Mouse (Mus musculus): ENCODE data around the gene Babam2. TPM values are rescaled to one million over a fixed set of nuclear protein-coding genes. Genes with fewer than 3 reads are reported as not detected.
A peak's percentile ranks its signal among the peaks of the same experiment; 100 is the strongest.

Babam2 gene
- 45.4 and 47.9 TPM in 2 replicates for polyA plus RNA-seq (2015; fragmentation: Nextera tagmentation; extraction: Ambion mirVana)

- Histone ChIP-seq H3K4me1 (peaks cover 9% of the 10 kb centered on the region), H3K4me2 (replicated peaks) (peak within 1 kb of the TSS; percentile 72), H3K4me3 (peak within 1 kb of the TSS; percentile 78), H3K9ac (peak within 1 kb of the TSS; percentile 80), H3K27ac (peak within 1 kb of the TSS; percentile 85; the same call in 1 of the 2 replicates), H3K27me3 (no peaks in the 10 kb centered on the region), H3K36me3 (0 out of 2 replicates have a peak, but pooled peaks cover 2% of the 10 kb centered on the region), H3K9me3 (no peaks in the 10 kb centered on the region)
- WGBS, result under 1% methylated on average over 71 of the region's 71 CpGs
- peak; percentile 94 for ATAC-seq (ENCODE audit: low FRiP score, low read depth)
These were observed at the start of gene Babam2 for GRCm38 (mm10) chr5:31697644-31698296. Gene Babam2, plus strand, starts transcription at chr5:31697684.

- ATAC-seq (ENCODE audit: low FRiP score, low read depth), result no peak
- WGBS, result 84% methylated on average over 2 of the region's 2 CpGs
- H3K4me3 ChIP-seq, result no peak overlapping the region
These were observed 46.8 kb upstream of the Babam2 start for GRCm38 (mm10) chr5:31650518-31651288.

GRCm38 (mm10) chr5:31655688-31656190 is 41.7 kb upstream of the Babam2 start:
- peaks cover 9% of the 10 kb centered on the region; the same call in 1 of the 2 replicates for H3K36me3 ChIP-seq
- no peak overlapping the region for H3K4me2 ChIP-seq (replicated peaks)
- H3K4me3 ChIP-seq, result no peak overlapping the region
- no peak overlapping the region for H3K9ac ChIP-seq
- no peak for ATAC-seq (ENCODE audit: low FRiP score, low read depth)
- no peaks in the 10 kb centered on the region for H3K4me1 ChIP-seq
- H3K27ac ChIP-seq, result no peak overlapping the region
- H3K27me3 ChIP-seq, result no peaks in the 10 kb centered on the region
- WGBS, result 79% methylated on average over 1 of the region's 1 CpGs
- H3K9me3 ChIP-seq, result peaks cover 7% of the 10 kb centered on the region; the same call in 1 of the 2 replicates

More at GRCm38 (mm10) chr5:31650518-31651288, 46.8 kb upstream of the Babam2 start:
- H3K4me1 ChIP-seq, result no peaks in the 10 kb centered on the region
- H3K9ac ChIP-seq, result no peak overlapping the region
- no peaks in the 10 kb centered on the region for H3K27me3 ChIP-seq
- H3K27ac ChIP-seq, result no peak overlapping the region
- H3K4me2 ChIP-seq (replicated peaks), result no peak overlapping the region
- H3K9me3 ChIP-seq, result peaks cover 7% of the 10 kb centered on the region; the same call in 1 of the 2 replicates
- peaks cover 5% of the 10 kb centered on the region; the same call in 1 of the 2 replicates for H3K36me3 ChIP-seq

DNA sequence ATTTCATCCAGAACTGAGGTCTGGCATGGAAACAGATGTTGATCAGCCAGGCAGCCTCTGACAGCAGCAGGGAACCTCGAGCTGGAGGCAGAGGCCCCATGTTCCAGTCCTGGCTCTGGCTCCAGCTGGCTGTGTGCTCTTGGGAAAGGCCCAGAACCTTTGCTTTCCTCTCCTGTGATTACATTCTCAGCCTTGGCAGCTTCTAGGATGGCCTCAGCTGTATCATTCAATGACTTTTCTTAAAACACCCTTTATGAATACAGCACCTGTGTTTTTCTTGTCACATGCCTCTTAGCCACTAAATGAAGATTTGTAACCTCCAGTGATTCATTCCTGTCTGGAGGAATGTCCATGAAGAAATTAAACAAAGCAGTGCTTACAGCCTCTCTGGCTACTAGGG is 31.3 kb upstream of the Babam2 start:
- Histone ChIP-seq H3K4me3 (no peak overlapping the region), H3K4me2 (replicated peaks) (no peak overlapping the region), H3K4me1 (no peaks in the 10 kb centered on the region), H3K27ac (no peak overlapping the region), H3K9ac (no peak overlapping the region), H3K9me3 (no peaks in the 10 kb centered on the region), H3K27me3 (no peaks in the 10 kb centered on the region), H3K36me3 (no peaks in the 10 kb centered on the region)
- 17% methylated on average over 1 of the region's 1 CpGs for WGBS
- ATAC-seq (ENCODE audit: low FRiP score, low read depth), result no peak

GRCm38 (mm10) chr5:31668325-31668968 is 29.0 kb upstream of the Babam2 start:
- Histone ChIP-seq H3K4me3 (no peak overlapping the region), H3K4me2 (replicated peaks) (no peak overlapping the region)
- no peak for ATAC-seq (ENCODE audit: low FRiP score, low read depth)

GRCm38 (mm10) chr5:31669984-31670383 is 27.5 kb upstream of the Babam2 start:
- WGBS, result 50% methylated on average over 5 of the region's 5 CpGs
- H3K27me3 ChIP-seq, result no peaks in the 10 kb centered on the region
- no peak for ATAC-seq (ENCODE audit: low FRiP score, low read depth)

More at GRCm38 (mm10) chr5:31668325-31668968, 29.0 kb upstream of the Babam2 start:
- 58% methylated on average over 13 of the region's 13 CpGs for WGBS
- H3K9me3 ChIP-seq, result no peaks in the 10 kb centered on the region
- H3K9ac ChIP-seq, result no peak overlapping the region
- H3K4me1 ChIP-seq, result no peaks in the 10 kb centered on the region
- no peak overlapping the region for H3K27ac ChIP-seq
- no peaks in the 10 kb centered on the region for H3K27me3 ChIP-seq
- H3K36me3 ChIP-seq, result no peaks in the 10 kb centered on the region

GRCm38 (mm10) chr5:31671137-31671536 is 26.3 kb upstream of the Babam2 start:
- Histone ChIP-seq H3K9ac (no peak overlapping the region), H3K9me3 (no peaks in the 10 kb centered on the region), H3K4me3 (no peak overlapping the region), H3K27ac (no peak overlapping the region), H3K4me1 (no peaks in the 10 kb centered on the region), H3K4me2 (replicated peaks) (no peak overlapping the region), H3K27me3 (no peaks in the 10 kb centered on the region), H3K36me3 (no peaks in the 10 kb centered on the region)
- WGBS, result 70% methylated on average over 2 of the region's 2 CpGs
- no peak for ATAC-seq (ENCODE audit: low FRiP score, low read depth)

More at GRCm38 (mm10) chr5:31669984-31670383, 27.5 kb upstream of the Babam2 start:
- Histone ChIP-seq H3K27ac (no peak overlapping the region), H3K9me3 (no peaks in the 10 kb centered on the region), H3K4me3 (no peak overlapping the region), H3K4me2 (replicated peaks) (no peak overlapping the region), H3K4me1 (no peaks in the 10 kb centered on the region), H3K36me3 (no peaks in the 10 kb centered on the region), H3K9ac (no peak overlapping the region)

- Histone ChIP-seq H3K9ac (no peak overlapping the region), H3K9me3 (no peaks in the 10 kb centered on the region), H3K4me2 (replicated peaks) (no peak overlapping the region), H3K27me3 (no peaks in the 10 kb centered on the region), H3K36me3 (no peaks in the 10 kb centered on the region), H3K4me3 (no peak overlapping the region), H3K4me1 (no peaks in the 10 kb centered on the region), H3K27ac (no peak overlapping the region)
- 65% methylated on average over 2 of the region's 2 CpGs for WGBS
- ATAC-seq (ENCODE audit: low FRiP score, low read depth), result no peak
These were observed 24.1 kb upstream of the Babam2 start for GRCm38 (mm10) chr5:31673431-31673830.

GRCm38 (mm10) chr5:31678000-31678399 is 19.5 kb upstream of the Babam2 start:
- no peak overlapping the region for H3K4me2 ChIP-seq (replicated peaks)
- H3K4me1 ChIP-seq, result no peaks in the 10 kb centered on the region
- WGBS, result 55% methylated on average over 1 of the region's 1 CpGs
- H3K27me3 ChIP-seq, result no peaks in the 10 kb centered on the region
- H3K9ac ChIP-seq, result no peak overlapping the region
- ATAC-seq (ENCODE audit: low FRiP score, low read depth), result no peak
- H3K36me3 ChIP-seq, result no peaks in the 10 kb centered on the region
- H3K4me3 ChIP-seq, result no peak overlapping the region
- H3K9me3 ChIP-seq, result no peaks in the 10 kb centered on the region
- H3K27ac ChIP-seq, result no peak overlapping the region

DNA sequence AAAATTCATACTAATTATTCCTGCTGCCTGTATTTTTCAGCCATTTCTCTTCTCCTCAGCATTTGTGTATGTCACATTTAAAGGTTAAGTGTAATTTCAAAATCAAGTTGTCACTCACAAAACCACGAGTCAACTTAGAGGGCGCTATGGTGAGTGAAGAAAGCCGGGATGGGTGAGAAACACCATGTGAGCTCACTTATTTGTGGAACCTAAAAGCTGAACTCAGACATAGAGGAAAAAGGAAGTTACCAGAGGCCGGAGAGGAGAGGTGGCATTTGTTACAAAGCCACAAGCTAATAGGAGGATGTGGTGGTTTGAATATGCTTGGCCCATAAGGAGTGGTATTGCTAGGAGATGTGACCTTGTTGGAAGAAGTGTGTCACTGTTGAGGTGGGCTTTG is 17.3 kb upstream of the Babam2 start:
- no peaks in the 10 kb centered on the region for H3K27me3 ChIP-seq
- H3K36me3 ChIP-seq, result no peaks in the 10 kb centered on the region
- H3K9me3 ChIP-seq, result no peaks in the 10 kb centered on the region
- H3K4me1 ChIP-seq, result no peaks in the 10 kb centered on the region
- WGBS, result 77% methylated on average over 4 of the region's 4 CpGs
- H3K9ac ChIP-seq, result no peak overlapping the region
- H3K4me2 ChIP-seq (replicated peaks), result no peak overlapping the region
- H3K27ac ChIP-seq, result no peak overlapping the region
- no peak for ATAC-seq (ENCODE audit: low FRiP score, low read depth)
- no peak overlapping the region for H3K4me3 ChIP-seq

- H3K27me3 ChIP-seq, result no peaks in the 10 kb centered on the region
- 88% methylated on average over 1 of the region's 1 CpGs for WGBS
These were observed 15.2 kb upstream of the Babam2 start for GRCm38 (mm10) chr5:31682305-31682704.

GRCm38 (mm10) chr5:31686040-31686439 is 11.4 kb upstream of the Babam2 start:
- Histone ChIP-seq H3K9ac (no peak overlapping the region), H3K9me3 (no peaks in the 10 kb centered on the region), H3K27me3 (no peaks in the 10 kb centered on the region), H3K4me1 (no peaks in the 10 kb centered on the region), H3K4me2 (replicated peaks) (no peak overlapping the region), H3K4me3 (no peak overlapping the region), H3K27ac (no peak overlapping the region), H3K36me3 (no peaks in the 10 kb centered on the region)
- 70% methylated on average over 2 of the region's 2 CpGs for WGBS
- no peak for ATAC-seq (ENCODE audit: low FRiP score, low read depth)

More at GRCm38 (mm10) chr5:31682305-31682704, 15.2 kb upstream of the Babam2 start:
- H3K36me3 ChIP-seq, result no peaks in the 10 kb centered on the region
- no peaks in the 10 kb centered on the region for H3K4me1 ChIP-seq
- H3K4me3 ChIP-seq, result no peak overlapping the region
- H3K9me3 ChIP-seq, result no peaks in the 10 kb centered on the region
- ATAC-seq (ENCODE audit: low FRiP score, low read depth), result no peak
- no peak overlapping the region for H3K27ac ChIP-seq
- no peak overlapping the region for H3K9ac ChIP-seq
- no peak overlapping the region for H3K4me2 ChIP-seq (replicated peaks)
